Mouse (Mus musculus): ENCODE results near the gene Fxyd1.

GRCm38 (mm10) chr7:31105061-31105768 is 48.2 kb upstream of the Fxyd1 start:
- TF ChIP-seq CTCF (conservative IDR thresholded peaks at IDR 0.05; ENCODE audit: low read length): peak; percentile 48
- TF ChIP-seq POU5F1 (IDR thresholded peaks at IDR 0.05; ENCODE audit: borderline replicate concordance, low read length): no peak
